Mouse (Mus musculus) T-cell, adult 2 months (primary cell): ENCODE results near the gene Tceal7.
"Not testable (repeated sequence)": the region's sequence is repeated elsewhere in the genome, so short reads cannot be mapped to it uniquely, and the experiment has no call there.

Experiments
- DNase-seq: peaks from one replicate; pipeline ENCODE4 v3.0.0; 2022; ENCODE audit warnings: low spot score

Tceal7 gene

GRCm38 (mm10) chrX:136214729-136215677 lies at the start of gene Tceal7, which contains the start of gene Bex1:
Gene Tceal7 (plus strand): TSS chrX:136214779.
Gene Bex1 (minus strand): TSS chrX:136215513.
- not testable (repeated sequence) for DNase-seq

GRCm38 (mm10) chrX:136170625-136171024 lies 44.0 kb upstream of the Tceal7 start:
- DNase-seq = no peak

GRCm38 (mm10) chrX:136171189-136172117 lies 43.1 kb upstream of the Tceal7 start:
- DNase-seq = no peak

GRCm38 (mm10) chrX:136172118-136172551 lies 42.4 kb upstream of the Tceal7 start, which contains the start of gene Tceal8:
Gene Tceal8 (minus strand): TSS chrX:136172342.
- peak; percentile 14 for DNase-seq

GRCm38 (mm10) chrX:136172786-136173185 lies 41.8 kb upstream of the Tceal7 start:
- no peak for DNase-seq

- DNase-seq = no peak
These were observed 33.6 kb upstream of the Tceal7 start for GRCm38 (mm10) chrX:136180897-136181553.

GRCm38 (mm10) chrX:136183107-136183506 lies 31.5 kb upstream of the Tceal7 start:
- no peak for DNase-seq

- no peak for DNase-seq
These were observed 19.2 kb upstream of the Tceal7 start for GRCm38 (mm10) chrX:136195193-136195944.

GRCm38 (mm10) chrX:136196873-136197272 lies 17.7 kb upstream of the Tceal7 start:
- DNase-seq = no peak

- no peak for DNase-seq
These were observed 11.3 kb upstream of the Tceal7 start for GRCm38 (mm10) chrX:136203257-136203656.

GRCm38 (mm10) chrX:136203664-136204066 lies 10.9 kb upstream of the Tceal7 start, which contains the start of gene Tceal5:
Gene Tceal5 (minus strand): TSS chrX:136203876.
- no peak for DNase-seq

- DNase-seq = no peak
These were observed 10.2 kb upstream of the Tceal7 start for GRCm38 (mm10) chrX:136204406-136204805.

GRCm38 (mm10) chrX:136213396-136213795 lies 1.2 kb upstream of the Tceal7 start:
- DNase-seq = no peak

- DNase-seq = no peak
These were observed 1.7 kb downstream of the Tceal7 start for GRCm38 (mm10) chrX:136216303-136216702.

- no peak for DNase-seq
These were observed 9.1 kb downstream of the Tceal7 start for GRCm38 (mm10) chrX:136223714-136224113.

- DNase-seq = no peak
These were observed 13.2 kb downstream of the Tceal7 start for GRCm38 (mm10) chrX:136227768-136228167.

GRCm38 (mm10) chrX:136238118-136238517 lies 23.5 kb downstream of the Tceal7 start:
- DNase-seq = peak; percentile 19

GRCm38 (mm10) chrX:136243181-136243580 lies 28.6 kb downstream of the Tceal7 start:
- no peak for DNase-seq

GRCm38 (mm10) chrX:136244574-136245229 lies 30.1 kb downstream of the Tceal7 start, which contains the start of gene Tceal9:
Gene Tceal9 (plus strand): TSS chrX:136245079.
- peak; percentile 67 for DNase-seq

- no peak for DNase-seq
These were observed 31.0 kb downstream of the Tceal7 start for GRCm38 (mm10) chrX:136245521-136246071.
